Mouse (Mus musculus) embryonic fibroblast, embryonic 13.5 days (primary cell): Measurements from ENCODE around the gene C1ql1. TPM values are rescaled to one million over a fixed set of nuclear protein-coding genes. Genes with fewer than 3 reads are reported as not detected.

Source experiments
- H3K27ac ChIP-seq: 2 replicates; pipeline ENCODE4 v1.5.1; 2012; ENCODE audit warnings: low read length, control low read depth, inconsistent platforms; ENCODE audit not compliant: insufficient read depth
- H3K4me1 ChIP-seq: 2 replicates; pipeline ENCODE4 v1.6.1; 2011; ENCODE audit warnings: low read length; ENCODE audit not compliant: control insufficient read depth, insufficient read depth
- H3K4me3 ChIP-seq: 2 replicates; pipeline ENCODE4 v1.5.1; 2011; ENCODE audit warnings: mild to moderate bottlenecking, control low read depth, low read length; ENCODE audit not compliant: insufficient read depth
- CTCF ChIP-seq: IDR thresholded peaks from 2 replicates; pipeline ENCODE4 v1.5.1; 2011; ENCODE audit warnings: mild to moderate bottlenecking, control low read depth, low read length, moderate library complexity, borderline replicate concordance; ENCODE audit not compliant: insufficient read depth
- POLR2A ChIP-seq: IDR thresholded peaks from 2 replicates; pipeline ENCODE4 v1.6.1; 2011; ENCODE audit warnings: low read depth, mild to moderate bottlenecking, control low read depth, low read length, moderate library complexity
- polyA plus RNA-seq: library from polyadenylated mRNA; stranded (reverse); fragments of >200 nt; gene quantifications from 2 replicates; pipeline ENCODE4 v1.2.4, GENCODE M21; 2011; ENCODE audit warnings: low read depth; ENCODE audit not compliant: missing spikeins, insufficient read length

Gene C1ql1
- polyA plus RNA-seq, 1 experiment: not detected

DNA sequence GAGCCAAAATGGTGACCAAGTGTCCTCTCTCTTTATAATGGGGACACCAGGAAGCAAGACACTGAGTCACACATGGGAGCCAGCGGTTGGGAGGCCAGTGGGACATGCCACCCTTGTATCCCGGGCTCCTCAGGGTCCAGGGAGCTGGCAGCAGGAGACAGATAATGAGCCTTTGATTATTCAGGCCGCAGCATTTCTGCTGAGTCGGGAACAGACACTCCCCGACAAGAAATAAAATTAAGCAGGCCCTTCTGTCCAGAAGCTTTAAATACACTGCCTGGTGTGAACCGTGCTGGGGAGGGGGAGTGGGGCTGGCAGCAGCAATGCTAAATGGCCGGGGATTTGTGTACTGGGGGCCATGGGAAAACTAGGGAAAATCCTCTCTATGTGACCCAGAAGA lies 35.1 kb downstream of the C1ql1 start:
- Histone ChIP-seq H3K27ac (no peak overlapping the region), H3K4me3 (no peak overlapping the region), H3K4me1 (no peaks in the 10 kb centered on the region)
- TF ChIP-seq CTCF (no peak), POLR2A (no peak)

DNA sequence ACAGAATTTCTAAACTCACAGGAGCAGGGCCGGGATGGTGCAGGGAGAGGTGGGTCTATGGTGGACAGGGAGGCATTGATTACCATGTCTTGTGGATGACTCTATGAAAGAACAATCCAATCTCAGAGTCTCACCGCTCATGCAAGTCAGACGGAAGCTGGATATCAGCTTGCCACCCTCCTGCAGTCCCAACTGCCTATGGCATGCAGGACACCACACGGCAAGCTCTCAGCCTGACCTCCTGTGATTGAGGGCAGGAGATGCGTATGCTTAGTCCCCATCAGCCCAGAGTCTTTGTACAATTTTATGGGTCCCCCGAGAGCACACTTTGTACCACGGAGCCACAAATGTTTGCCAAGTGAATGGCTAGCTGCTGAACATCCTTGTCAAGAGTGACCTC lies 42.8 kb downstream of the C1ql1 start:
- Histone ChIP-seq H3K4me3 (no peak overlapping the region), H3K4me1 (no peaks in the 10 kb centered on the region)
- no peak for TF ChIP-seq POLR2A
- no peak for TF ChIP-seq CTCF

GRCm38 (mm10) chr11:102902107-102902506 lies 44.4 kb downstream of the C1ql1 start:
- no peak overlapping the region for H3K4me3 ChIP-seq
- H3K27ac ChIP-seq: no peak overlapping the region
- TF ChIP-seq POLR2A (no peak), CTCF (no peak)
- no peaks in the 10 kb centered on the region for H3K4me1 ChIP-seq

More for the DNA sequence above, 42.8 kb downstream of the C1ql1 start:
- H3K27ac ChIP-seq: no peak overlapping the region

- no peak overlapping the region for H3K27ac ChIP-seq
- no peak overlapping the region for H3K4me3 ChIP-seq
- TF ChIP-seq CTCF (no peak), POLR2A (no peak)
- H3K4me1 ChIP-seq: no peaks in the 10 kb centered on the region
Observed at GRCm38 (mm10) chr11:102901199-102901598, 45.3 kb downstream of the C1ql1 start.

DNA sequence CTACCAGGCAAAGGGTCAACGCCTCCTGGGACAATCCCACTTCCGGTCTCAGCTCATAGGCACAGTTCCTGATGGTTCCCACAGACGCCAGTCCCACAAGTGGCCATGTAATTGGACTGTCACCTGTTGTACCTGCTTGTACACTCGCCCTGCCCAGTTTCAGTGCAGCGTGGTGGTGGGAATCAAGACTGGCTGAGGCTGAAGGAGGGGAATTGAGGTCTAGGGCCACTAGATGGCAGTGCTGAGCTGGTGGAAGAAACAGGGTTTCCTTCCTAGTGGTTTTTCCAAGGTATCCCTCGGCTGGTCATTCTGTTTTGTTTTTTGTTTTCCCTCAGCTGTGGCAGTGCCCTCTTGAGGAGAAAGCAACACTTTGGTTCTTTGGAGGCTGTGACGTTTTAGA lies 45.7 kb downstream of the C1ql1 start, which contains the start of gene Gfap:
Gene Gfap (minus strand): TSS at position 150 of the 400 bp plus-strand sequence.
- TF ChIP-seq CTCF: peak; percentile 87
- no peak for TF ChIP-seq POLR2A
- no peak within 1 kb of the TSS for H3K27ac ChIP-seq
- H3K4me1 ChIP-seq: no peaks in the 10 kb centered on the region
- H3K4me3 ChIP-seq: no peak within 1 kb of the TSS

- TF ChIP-seq CTCF (no peak), POLR2A (no peak)
- H3K27ac ChIP-seq: no peak overlapping the region
- no peak overlapping the region for H3K4me3 ChIP-seq
- no peaks in the 10 kb centered on the region for H3K4me1 ChIP-seq
Observed at GRCm38 (mm10) chr11:102898408-102898807, 48.1 kb downstream of the C1ql1 start.

GRCm38 (mm10) chr11:102896641-102897040 lies 49.8 kb downstream of the C1ql1 start:
- no peak for TF ChIP-seq CTCF
- TF ChIP-seq POLR2A: no peak
- Histone ChIP-seq H3K4me3 (no peak overlapping the region), H3K4me1 (no peaks in the 10 kb centered on the region), H3K27ac (no peak overlapping the region)

DNA sequence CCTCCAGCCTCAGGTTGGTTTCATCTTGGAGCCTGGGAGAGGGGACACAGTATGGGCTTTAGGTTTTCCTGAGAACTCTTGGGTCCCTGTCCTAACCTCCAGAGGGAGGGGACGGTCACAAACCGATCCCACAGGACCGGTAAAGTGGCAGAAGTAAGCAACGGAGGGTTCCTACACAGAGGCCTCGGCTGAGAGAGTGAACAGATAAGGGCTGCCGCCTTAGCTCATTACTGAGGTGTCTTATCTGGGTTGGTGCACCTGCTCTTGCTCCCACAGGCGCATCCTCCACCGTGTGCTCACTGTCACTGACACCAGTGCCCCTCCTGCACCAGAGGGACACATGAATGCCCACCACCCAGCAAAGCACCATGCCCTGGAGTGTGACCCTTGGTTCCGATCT lies 50.7 kb downstream of the C1ql1 start:
- H3K27ac ChIP-seq: no peak overlapping the region
- H3K4me3 ChIP-seq: no peak overlapping the region
- H3K4me1 ChIP-seq: no peaks in the 10 kb centered on the region
- no peak for TF ChIP-seq POLR2A
- TF ChIP-seq CTCF: no peak

DNA sequence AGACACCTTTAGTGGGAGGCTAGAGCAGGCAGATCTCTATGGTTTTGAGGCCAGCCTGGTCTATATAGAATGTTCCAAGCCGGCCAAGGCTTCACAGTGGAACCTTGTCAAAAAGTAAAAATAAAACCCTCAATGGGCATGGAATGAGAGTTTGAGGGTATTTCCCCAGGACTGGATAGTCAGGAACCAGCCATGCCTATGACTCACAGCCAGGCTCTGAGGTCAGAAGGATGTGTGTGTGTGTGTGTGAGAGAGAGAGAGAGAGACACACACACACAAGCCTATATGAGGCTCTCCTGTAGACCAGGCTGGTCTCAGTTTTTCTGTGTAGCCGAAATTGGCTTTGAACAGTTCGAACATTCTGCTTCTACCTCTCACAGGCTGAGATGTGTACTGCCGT lies 51.8 kb downstream of the C1ql1 start:
- Histone ChIP-seq H3K4me1 (no peaks in the 10 kb centered on the region), H3K4me3 (no peak overlapping the region), H3K27ac (no peak overlapping the region)
- TF ChIP-seq CTCF: no peak
- TF ChIP-seq POLR2A: no peak

- Histone ChIP-seq H3K27ac (no peak overlapping the region), H3K4me1 (no peaks in the 10 kb centered on the region), H3K4me3 (peak overlapping the region; percentile 0; the same call in 1 of the 2 replicates)
- TF ChIP-seq CTCF (peak; percentile 75; the same call in 1 of the 2 replicates), POLR2A (no peak)
Observed at GRCm38 (mm10) chr11:102893015-102893651, 53.4 kb downstream of the C1ql1 start.
